Mouse (Mus musculus) brain, embryonic 14.5 days (tissue): Measurements from ENCODE around the gene Olfr1425.

Source experiments
- CTCF ChIP-seq: fragments of 200-500 bp; IDR thresholded peaks from 2 replicates; pipeline ENCODE4 v1.5.1; 2012; ENCODE audit warnings: inconsistent platforms, mild to moderate bottlenecking, moderate library complexity, borderline replicate concordance; ENCODE audit not compliant: insufficient read depth, insufficient read length; ENCODE audit errors: extremely low read depth
- POLR2A ChIP-seq: fragments of 200-500 bp; IDR thresholded peaks from 2 replicates; pipeline ENCODE4 v1.6.1; 2012; ENCODE audit warnings: mild to moderate bottlenecking, inconsistent platforms, borderline replicate concordance; ENCODE audit not compliant: poor library complexity, insufficient read depth, insufficient read length, severe bottlenecking; ENCODE audit errors: extremely low read depth

GRCm38 (mm10) chr19:12043163-12043562, 34.4 kb downstream of the Olfr1425 start:
- TF ChIP-seq POLR2A (no peak), CTCF (no peak)
